Mouse (Mus musculus): ENCODE measurements at regions not wholly inside any gene's neighbourhood (a gene's known extent, or its start where the extent isn't known, plus 50 kb on each side); places are given as distances from the start of the nearest gene placed in this dataset.

- Histone ChIP-seq H3K4me3 (replicated peaks; ENCODE audit: low read length) (no peak overlapping the region), H3K4me1 (ENCODE audit: control insufficient read depth, insufficient read depth, low read length) (peaks cover 6% of the 10 kb centered on the region), H3K4me2 (replicated peaks; ENCODE audit: low read depth, low read length, severe bottlenecking) (no peak overlapping the region), H3K9me3 (ENCODE audit: control insufficient read depth, low read length) (no peaks in the 10 kb centered on the region), H3K36me3 (ENCODE audit: control insufficient read depth, insufficient read depth, low read length) (no peaks in the 10 kb centered on the region), H3K27me3 (ENCODE audit: control insufficient read depth, insufficient read depth, low read length) (no peaks in the 10 kb centered on the region), H3K27ac (replicated peaks; ENCODE audit: low read depth, low read length) (no peak overlapping the region), H3K9ac (ENCODE audit: low read depth, low read length, severe bottlenecking) (no peak overlapping the region)
- 78% methylated on average over 5 of the region's 5 CpGs for WGBS
- DNase-seq (ENCODE audit: low spot score) (no peak), ATAC-seq (ENCODE audit: low FRiP score, low read depth) (no peak)
- TF ChIP-seq POLR2A (IDR thresholded peaks at IDR 0.05; ENCODE audit: borderline replicate concordance, extremely low read depth, insufficient read depth, insufficient read length) = no peak
Measured at GRCm38 (mm10) chr11:19645106-19645505, 279.1 kb upstream of the Spred2 start.

GRCm38 (mm10) chr11:19651522-19651921 lies 272.7 kb upstream of the Spred2 start:
- Histone ChIP-seq H3K9me3 (ENCODE audit: control insufficient read depth, low read length) (no peaks in the 10 kb centered on the region), H3K4me3 (replicated peaks; ENCODE audit: low read length) (no peak overlapping the region), H3K4me2 (replicated peaks; ENCODE audit: low read depth, low read length, severe bottlenecking) (no peak overlapping the region), H3K36me3 (ENCODE audit: control insufficient read depth, insufficient read depth, low read length) (no peaks in the 10 kb centered on the region), H3K27ac (replicated peaks; ENCODE audit: low read depth, low read length) (no peak overlapping the region), H3K27me3 (ENCODE audit: control insufficient read depth, insufficient read depth, low read length) (no peaks in the 10 kb centered on the region), H3K9ac (ENCODE audit: low read depth, low read length, severe bottlenecking) (no peak overlapping the region), H3K4me1 (ENCODE audit: control insufficient read depth, insufficient read depth, low read length) (no peaks in the 10 kb centered on the region)
- DNase-seq (ENCODE audit: low spot score) = no peak
- no peak for ATAC-seq (ENCODE audit: low FRiP score, low read depth)
- 58% methylated on average over 6 of the region's 6 CpGs for WGBS
- TF ChIP-seq POLR2A (IDR thresholded peaks at IDR 0.05; ENCODE audit: borderline replicate concordance, extremely low read depth, insufficient read depth, insufficient read length) = no peak

- H3K4me2 ChIP-seq (replicated peaks; ENCODE audit: low read depth, low read length, severe bottlenecking) = no peak overlapping the region
- H3K27ac ChIP-seq (replicated peaks; ENCODE audit: low read depth, low read length) = no peak overlapping the region
- no peak for ATAC-seq (ENCODE audit: low FRiP score, low read depth)
- TF ChIP-seq POLR2A (IDR thresholded peaks at IDR 0.05; ENCODE audit: borderline replicate concordance, extremely low read depth, insufficient read depth, insufficient read length) = no peak
- H3K36me3 ChIP-seq (ENCODE audit: control insufficient read depth, insufficient read depth, low read length) = no peaks in the 10 kb centered on the region
- no peaks in the 10 kb centered on the region for H3K27me3 ChIP-seq (ENCODE audit: control insufficient read depth, insufficient read depth, low read length)
- no peak overlapping the region for H3K9ac ChIP-seq (ENCODE audit: low read depth, low read length, severe bottlenecking)
- no peaks in the 10 kb centered on the region for H3K9me3 ChIP-seq (ENCODE audit: control insufficient read depth, low read length)
- H3K4me3 ChIP-seq (replicated peaks; ENCODE audit: low read length) = no peak overlapping the region
- H3K4me1 ChIP-seq (ENCODE audit: control insufficient read depth, insufficient read depth, low read length) = no peaks in the 10 kb centered on the region
- no peak for DNase-seq (ENCODE audit: low spot score)
- 89% methylated on average over 7 of the region's 7 CpGs for WGBS
Measured at GRCm38 (mm10) chr11:19651929-19652328, 272.2 kb upstream of the Spred2 start.

GRCm38 (mm10) chr11:19659511-19659910 lies 264.7 kb upstream of the Spred2 start:
- ATAC-seq (ENCODE audit: low FRiP score, low read depth) (no peak), DNase-seq (ENCODE audit: low spot score) (no peak)
- no peak overlapping the region for H3K9ac ChIP-seq (ENCODE audit: low read depth, low read length, severe bottlenecking)
- H3K27ac ChIP-seq (replicated peaks; ENCODE audit: low read depth, low read length) = no peak overlapping the region
- H3K4me1 ChIP-seq (ENCODE audit: control insufficient read depth, insufficient read depth, low read length) = no peaks in the 10 kb centered on the region
- no peaks in the 10 kb centered on the region for H3K27me3 ChIP-seq (ENCODE audit: control insufficient read depth, insufficient read depth, low read length)
- H3K36me3 ChIP-seq (ENCODE audit: control insufficient read depth, insufficient read depth, low read length) = no peaks in the 10 kb centered on the region
- no peak for TF ChIP-seq POLR2A (IDR thresholded peaks at IDR 0.05; ENCODE audit: borderline replicate concordance, extremely low read depth, insufficient read depth, insufficient read length)
- 73% methylated on average over 4 of the region's 4 CpGs for WGBS
- H3K4me3 ChIP-seq (replicated peaks; ENCODE audit: low read length) = no peak overlapping the region
- no peaks in the 10 kb centered on the region for H3K9me3 ChIP-seq (ENCODE audit: control insufficient read depth, low read length)
- no peak overlapping the region for H3K4me2 ChIP-seq (replicated peaks; ENCODE audit: low read depth, low read length, severe bottlenecking)

- H3K4me1 ChIP-seq (ENCODE audit: control insufficient read depth, insufficient read depth, low read length) = no peaks in the 10 kb centered on the region
- DNase-seq (ENCODE audit: low spot score) (no peak), ATAC-seq (ENCODE audit: low FRiP score, low read depth) (no peak)
- no peak overlapping the region for H3K27ac ChIP-seq (replicated peaks; ENCODE audit: low read depth, low read length)
- WGBS = 91% methylated on average over 4 of the region's 4 CpGs
- H3K4me3 ChIP-seq (replicated peaks; ENCODE audit: low read length) = no peak overlapping the region
- H3K9me3 ChIP-seq (ENCODE audit: control insufficient read depth, low read length) = no peaks in the 10 kb centered on the region
- no peaks in the 10 kb centered on the region; the same call in 1 of the 2 replicates for H3K27me3 ChIP-seq (ENCODE audit: control insufficient read depth, insufficient read depth, low read length)
- H3K4me2 ChIP-seq (replicated peaks; ENCODE audit: low read depth, low read length, severe bottlenecking) = no peak overlapping the region
- no peak overlapping the region for H3K9ac ChIP-seq (ENCODE audit: low read depth, low read length, severe bottlenecking)
- TF ChIP-seq POLR2A (IDR thresholded peaks at IDR 0.05; ENCODE audit: borderline replicate concordance, extremely low read depth, insufficient read depth, insufficient read length) = no peak
- no peaks in the 10 kb centered on the region for H3K36me3 ChIP-seq (ENCODE audit: control insufficient read depth, insufficient read depth, low read length)
Measured at GRCm38 (mm10) chr11:19666732-19667131, 257.4 kb upstream of the Spred2 start.
